Comparison of ENCODE assay signal across 8 mouse cellular contexts in the genomic region with DNA sequence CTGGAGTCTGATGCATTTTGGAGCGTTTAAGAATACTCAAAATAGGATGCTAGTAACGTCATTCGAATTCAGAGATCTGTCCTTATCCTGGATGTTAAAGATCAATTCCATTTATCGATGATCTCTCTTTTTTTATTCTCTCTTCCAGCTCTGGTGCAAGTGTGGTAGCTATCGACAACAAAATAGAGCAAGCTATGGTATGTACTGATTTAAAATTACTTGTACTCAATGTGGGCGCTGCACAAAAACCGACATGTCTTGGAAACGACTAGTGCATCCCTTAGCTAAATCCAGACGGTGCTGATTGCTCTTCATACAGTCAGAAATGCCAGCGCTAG. TPM values are rescaled to one million over a fixed set of nuclear protein-coding genes. Genes with fewer than 3 reads are reported as not detected.
DNase-seq lines count a peak whose midpoint lies in the region; ATAC-seq and TF ChIP-seq lines count a peak whose summit lies in the region.

No protein-coding gene starts in this region.

- intact Hi-C loops in left cerebral cortex, adult 2 months (cut with DNase I), result loop anchor here (2.0 to 5.0 kb wide), 6 partner anchors 50 to 314 kb away; no protein-coding TSS in a partner anchor
- intact Hi-C loops in left cerebral cortex, postnatal 4 days (cut with DNase I), result loop anchor here (5.0 to 10.0 kb wide), 4 partner anchors 52 to 270 kb away; a partner anchor contains a TSS
- intact Hi-C loops in left cerebral cortex, postnatal 36 days (cut with DNase I), result loop anchor here (1.0 to 5.0 kb wide), 3 partner anchors 50 to 314 kb away; no protein-coding TSS in a partner anchor

- WGBS in embryonic facial prominence, embryonic 10.5 days, result 1% methylated on average over 10 of the region's 10 CpGs

- H3K79me2 ChIP-seq in myocyte (ENCODE audit: control insufficient read depth, insufficient read depth), result peaks cover 27% of the 10 kb centered on the region

- peak overlapping the region; percentile 96 for H3K4me2 ChIP-seq in myocyte (ENCODE audit: low read depth)

- peak overlapping the region; percentile 86 for H3K4me3 ChIP-seq in left cerebral cortex, adult 2 months
- H3K4me3 ChIP-seq in embryonic facial prominence, embryonic 10.5 days, result peak overlapping the region; percentile 86
- peak overlapping the region; percentile 97 for H3K4me3 ChIP-seq in myocyte

- no peak for ATAC-seq in monocyte, adult 5-6 weeks (replicated peaks; ENCODE audit: insufficient number of reproducible peaks, low FRiP score, low TSS enrichment, poor library complexity, severe bottlenecking)

- TF ChIP-seq CTCF in left cerebral cortex, adult 2 months (IDR thresholded peaks at IDR 0.05), result no peak

- no peaks in the 10 kb centered on the region; the same call in 1 of the 2 replicates for H3K9me3 ChIP-seq in embryonic facial prominence, embryonic 10.5 days

- peak overlapping the region; percentile 98 for H3K27ac ChIP-seq in left cerebral cortex, adult 2 months
- peak overlapping the region; percentile 100 for H3K27ac ChIP-seq in embryonic facial prominence, embryonic 10.5 days (replicated peaks)

- peak overlapping the region; percentile 24 for H3ac ChIP-seq in myocyte (ENCODE audit: control insufficient read depth, insufficient read length)

- no peaks in the 10 kb centered on the region for H3K27me3 ChIP-seq in embryonic facial prominence, embryonic 10.5 days (replicated peaks; ENCODE audit: low read depth, poor library complexity, severe bottlenecking)
- H3K27me3 ChIP-seq in myocyte (ENCODE audit: control insufficient read depth, insufficient read depth, insufficient read length), result no peaks in the 10 kb centered on the region

- no peak for TF ChIP-seq POLR2A in myocyte (IDR thresholded peaks at IDR 0.05; ENCODE audit: insufficient read length, low read depth)

- peaks cover 35% of the 10 kb centered on the region for H3K4me1 ChIP-seq in embryonic facial prominence, embryonic 10.5 days

- peaks cover 35% of the 10 kb centered on the region for H3K36me3 ChIP-seq in embryonic facial prominence, embryonic 10.5 days (replicated peaks)
- H3K36me3 ChIP-seq in myocyte (ENCODE audit: control insufficient read depth, insufficient read depth), result peaks cover 20% of the 10 kb centered on the region

- no peak for DNase-seq in left cerebral cortex, adult 2 months (ENCODE audit: extremely low spot score in 1 of 2, low spot score in 2 of 2)
- no peak for DNase-seq in left cerebral cortex, postnatal 4 days
- no peak for DNase-seq in embryonic facial prominence, embryonic 10.5 days (ENCODE audit: low spot score)
- peak; percentile 42 for DNase-seq in hindlimb bud, embryonic 11.5 days (ENCODE audit: extremely low spot score, low read depth, low spot score)
- DNase-seq in left cerebral cortex, postnatal 36 days (ENCODE audit: low spot score in 2 of 2), result no peak
- DNase-seq in adrenal gland, postnatal 36 days, result no peak

TF ChIP-seq in myocyte, 11 proteins besides CTCF, POLR2A, EP300 and RAD21:
- TF ChIP-seq REST (IDR thresholded peaks at IDR 0.05; ENCODE audit: insufficient read depth, insufficient read length), result no peak
- TF ChIP-seq E2F4 (IDR thresholded peaks at IDR 0.05; ENCODE audit: insufficient read depth), result no peak
- no peak for TF ChIP-seq POLR2AphosphoS2 (IDR thresholded peaks at IDR 0.05; ENCODE audit: insufficient read length, low read depth)
- no peak for TF ChIP-seq TCF3 (IDR thresholded peaks at IDR 0.05; ENCODE audit: insufficient read length, low read depth)
- no peak for TF ChIP-seq MYOG (IDR thresholded peaks at IDR 0.05; ENCODE audit: control insufficient read depth in 1 of 3, insufficient read depth in 1 of 3, insufficient read length in 2 of 3, low read depth in 2 of 3)
- no peak for TF ChIP-seq TCF12 (IDR thresholded peaks at IDR 0.05; ENCODE audit: insufficient read depth, poor library complexity, severe bottlenecking)
- TF ChIP-seq MAX (IDR thresholded peaks at IDR 0.05; ENCODE audit: low read depth), result no peak
- no peak for TF ChIP-seq CEBPB (IDR thresholded peaks at IDR 0.05; ENCODE audit: insufficient read depth, poor library complexity, severe bottlenecking)
- TF ChIP-seq MYOD1 (IDR thresholded peaks at IDR 0.05; ENCODE audit: control insufficient read depth in 1 of 3, insufficient read length in 2 of 3, low read depth in 2 of 3), result no peak
- no peak for TF ChIP-seq USF1 (IDR thresholded peaks at IDR 0.05; ENCODE audit: low read depth)
- TF ChIP-seq SRF (IDR thresholded peaks at IDR 0.05; ENCODE audit: control insufficient read depth, insufficient read length, low read depth), result no peak

RNA-seq across cellular contexts. Expression of a gene that starts 51.6 kb away (rescaled TPM):
- 100 to 1,000 TPM; 178 to 186 TPM for total RNA-seq in left cerebral cortex, adult 2 months (2021)
- total RNA-seq in left cerebral cortex, postnatal 4 days (2021), result 100 to 1,000 TPM; 174 to 175 TPM
- 18.9 and 21.6 TPM in 2 replicates for polyA plus RNA-seq in embryonic facial prominence, embryonic 10.5 days (2016; fragmentation: Nextera tagmentation; extraction: Ambion mirVana)
- 17.0 TPM for polyA plus RNA-seq in myocyte (2012; fragmentation: generic; extraction: Trizol)
- total RNA-seq in monocyte, adult 5-6 weeks (2017), result 8.2 TPM in 1 of 3 replicates, not detected in the others
- 100 to 1,000 TPM; 171 to 200 TPM for total RNA-seq in left cerebral cortex, postnatal 36 days (2021)
- total RNA-seq in adrenal gland, postnatal 36 days (2021), result 1 to 10 TPM; 4.2 to 6.4 TPM

Comparison
In these comparisons a context has a peak if more than half of its experiments do, and no peak if none do; other contexts are left out.
1. RNA of a gene that starts 51.6 kb away (total RNA-seq): 171 to 200 TPM in left cerebral cortex, postnatal 36 days, 178 to 186 TPM in left cerebral cortex, adult 2 months and 174 to 175 TPM in left cerebral cortex, postnatal 4 days; 4.2 to 6.4 TPM in adrenal gland, postnatal 36 days and 8.2 TPM in monocyte, adult 5-6 weeks; every median in the first group is over 10 times any median in the second.
2. Peak in every context shown above with its lines, with median percentiles within 50 percentile points of each other: H3K4me3 ChIP-seq.